Mouse (Mus musculus) lung, embryonic 15.5 days (tissue): ENCODE results near the gene Agl. TPM values are rescaled to one million over a fixed set of nuclear protein-coding genes. Genes with fewer than 3 reads are reported as not detected.

ENCODE experiments used
- ATAC-seq: fragments of 200-750 bp; cut with Nextera tagmentation; 2 replicates; pipeline ENCODE4 v1.8.0; 2017; ENCODE audit warnings: moderate number of reproducible peaks, borderline replicate concordance; ENCODE audit not compliant: low FRiP score, low TSS enrichment; ENCODE audit errors: extremely low read depth
- H3K27ac ChIP-seq: fragments of 300-500 bp; sonication (generic); 2 replicates; pipeline ENCODE4 v1.5.1; 2015; ENCODE audit warnings: moderate library complexity, mild to moderate bottlenecking, inconsistent platforms
- H3K27me3 ChIP-seq: fragments of 300-500 bp; sonication (generic); 2 replicates; pipeline ENCODE4 v1.6.1; 2015; ENCODE audit warnings: inconsistent platforms
- H3K36me3 ChIP-seq: fragments of 300-500 bp; sonication (generic); 2 replicates; pipeline ENCODE4 v1.6.1; 2015; ENCODE audit warnings: inconsistent platforms
- H3K4me1 ChIP-seq: fragments of 300-500 bp; sonication (generic); 2 replicates; pipeline ENCODE4 v1.6.1; 2015; ENCODE audit warnings: inconsistent platforms
- H3K4me2 ChIP-seq: fragments of 300-500 bp; sonication (generic); 2 replicates; pipeline ENCODE4 v1.6.1; 2015; ENCODE audit warnings: inconsistent platforms, mild to moderate bottlenecking, moderate library complexity
- H3K4me3 ChIP-seq: fragments of 300-500 bp; sonication (generic); 2 replicates; pipeline ENCODE4 v1.5.1; 2015; ENCODE audit warnings: mild to moderate bottlenecking, inconsistent platforms
- H3K9ac ChIP-seq: fragments of 300-500 bp; sonication (generic); 2 replicates; pipeline ENCODE4 v1.6.1; 2015; ENCODE audit warnings: inconsistent platforms
- H3K9me3 ChIP-seq: fragments of 300-500 bp; sonication (generic); 2 replicates; pipeline ENCODE4 v1.6.1; 2016; ENCODE audit warnings: inconsistent platforms
- WGBS: fragments of 180-500 bp; shearing (Covaris S2); methylation state at CpG from one replicate; pipeline ENCODE4 v1.1.7; 2015; 5-methylcytosine and 5-hydroxymethylcytosine counted together
- polyA plus RNA-seq: library from polyadenylated mRNA; unstranded; fragments of >200 nt; fragmentation: Nextera tagmentation; extraction: Ambion mirVana; gene quantifications from 2 replicates; pipeline ENCODE4 v1.2.1, GENCODE M21; 2015

Gene Agl
- polyA plus RNA-seq, 1 experiment from 2014 or later: 17.7 TPM

DNA sequence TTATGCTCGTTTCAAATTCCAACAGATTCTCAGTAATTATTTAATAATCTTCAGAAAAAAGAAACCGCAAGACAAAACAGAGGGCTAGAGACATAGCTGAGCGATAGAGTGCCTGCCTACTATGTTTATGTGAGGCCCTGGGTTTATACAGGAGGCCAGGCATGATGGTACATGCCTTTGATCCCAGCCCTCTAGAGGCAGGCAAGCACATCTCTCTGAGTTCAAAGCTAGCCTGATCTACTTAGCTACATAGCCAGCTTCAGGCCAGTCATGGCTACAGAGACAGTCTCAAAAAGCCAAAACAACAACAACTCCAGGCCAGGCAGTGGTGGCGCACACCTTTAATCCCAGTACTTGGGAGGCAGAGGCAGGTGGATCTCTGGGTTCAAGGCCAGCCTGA is 106.4 kb downstream of the Agl start:
- WGBS: 90% methylated on average over 4 of the region's 4 CpGs
- Histone ChIP-seq H3K27ac (no peak overlapping the region), H3K4me2 (no peak overlapping the region), H3K9ac (no peak overlapping the region), H3K9me3 (no peaks in the 10 kb centered on the region), H3K36me3 (0 out of 2 replicates have a peak, but pooled peaks cover 2% of the 10 kb centered on the region), H3K27me3 (no peaks in the 10 kb centered on the region), H3K4me3 (no peak overlapping the region), H3K4me1 (no peaks in the 10 kb centered on the region)
- no peak for ATAC-seq

DNA sequence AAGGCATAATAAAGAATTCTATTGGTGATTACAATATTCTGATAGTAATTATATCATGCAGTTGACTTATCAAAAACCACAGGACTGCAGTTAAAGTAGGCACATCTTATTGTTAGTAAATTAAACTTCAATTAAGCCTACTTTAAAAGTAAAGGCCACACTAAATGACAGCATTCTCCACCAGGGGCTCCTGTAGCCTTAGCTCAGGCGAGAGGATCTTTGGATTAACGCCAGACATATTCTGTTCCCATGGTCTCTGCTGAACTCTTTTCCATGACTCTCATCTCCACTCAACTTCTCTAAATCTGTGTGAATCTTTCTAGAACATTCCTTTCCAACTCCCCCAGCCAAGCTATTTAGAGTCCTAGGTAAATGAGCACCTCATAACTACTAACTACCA is 109.2 kb downstream of the Agl start:
- H3K36me3 ChIP-seq: no peaks in the 10 kb centered on the region
- H3K4me3 ChIP-seq: no peak overlapping the region
- no peaks in the 10 kb centered on the region for H3K9me3 ChIP-seq
- H3K9ac ChIP-seq: no peak overlapping the region
- H3K27ac ChIP-seq: no peak overlapping the region
- H3K27me3 ChIP-seq: no peaks in the 10 kb centered on the region
- ATAC-seq: no peak
- H3K4me1 ChIP-seq: no peaks in the 10 kb centered on the region
- 58% methylated on average over 2 of the region's 2 CpGs for WGBS
- no peak overlapping the region for H3K4me2 ChIP-seq

DNA sequence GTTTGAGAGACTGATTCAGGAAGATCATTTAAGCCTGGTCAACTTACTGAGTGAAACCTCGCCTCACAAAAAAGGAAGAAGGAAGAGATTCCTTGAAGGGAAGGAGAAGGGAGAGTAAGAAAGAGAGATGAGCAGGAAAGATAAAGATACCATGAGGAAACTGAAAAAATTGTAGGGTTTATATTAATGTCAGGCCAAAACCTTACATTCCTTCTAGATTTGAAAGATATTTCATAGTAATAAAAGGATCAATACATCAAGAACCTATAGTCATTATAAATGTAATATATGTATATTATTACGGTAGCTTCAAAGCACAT is 112.3 kb downstream of the Agl start:
- H3K4me2 ChIP-seq: no peak overlapping the region
- H3K27ac ChIP-seq: no peak overlapping the region
- no peaks in the 10 kb centered on the region for H3K36me3 ChIP-seq
- no peaks in the 10 kb centered on the region for H3K4me1 ChIP-seq
- no peak overlapping the region for H3K4me3 ChIP-seq
- WGBS: 81% methylated on average over 2 of the region's 2 CpGs
- ATAC-seq: no peak
- no peak overlapping the region for H3K9ac ChIP-seq
- H3K27me3 ChIP-seq: no peaks in the 10 kb centered on the region
- no peaks in the 10 kb centered on the region for H3K9me3 ChIP-seq

DNA sequence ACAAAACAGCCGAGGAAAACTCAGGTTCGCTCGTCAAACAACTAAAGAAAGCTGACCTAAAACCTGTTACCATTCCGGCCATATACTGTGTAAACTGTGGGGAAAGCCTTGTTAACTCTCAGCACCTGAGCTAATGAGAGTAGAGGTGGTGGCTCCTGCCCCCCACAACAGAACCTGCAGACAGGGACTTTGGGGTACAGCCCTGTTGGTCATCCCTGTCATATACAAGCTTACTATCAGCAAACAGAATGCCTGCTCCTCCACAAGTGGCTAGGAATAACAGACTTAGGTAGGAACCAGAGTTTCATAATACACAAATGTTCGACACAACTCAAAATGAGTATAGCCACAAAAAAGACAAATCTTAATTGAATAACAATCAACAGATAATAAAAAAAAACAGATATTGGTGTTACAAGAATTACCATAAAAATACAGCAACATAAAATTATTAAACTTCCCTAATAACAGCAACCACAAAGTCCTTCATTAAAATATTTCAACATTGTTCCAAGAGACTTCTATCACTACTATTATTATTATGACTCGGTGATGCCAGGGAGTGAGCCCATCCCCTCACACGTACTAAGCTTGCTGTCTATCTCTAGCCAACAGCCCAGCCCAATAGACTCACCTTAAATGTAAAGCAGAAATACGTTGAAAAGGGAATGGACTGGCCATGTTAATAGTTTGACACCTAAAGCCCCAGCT is 112.9 kb downstream of the Agl start:
- ATAC-seq: no peak
- no peak overlapping the region for H3K27ac ChIP-seq
- H3K27me3 ChIP-seq: no peaks in the 10 kb centered on the region
- H3K4me1 ChIP-seq: no peaks in the 10 kb centered on the region
- no peaks in the 10 kb centered on the region for H3K36me3 ChIP-seq
- H3K9ac ChIP-seq: no peak overlapping the region
- 82% methylated on average over 8 of the region's 8 CpGs for WGBS
- H3K4me2 ChIP-seq: no peak overlapping the region
- H3K4me3 ChIP-seq: no peak overlapping the region
- no peaks in the 10 kb centered on the region for H3K9me3 ChIP-seq

DNA sequence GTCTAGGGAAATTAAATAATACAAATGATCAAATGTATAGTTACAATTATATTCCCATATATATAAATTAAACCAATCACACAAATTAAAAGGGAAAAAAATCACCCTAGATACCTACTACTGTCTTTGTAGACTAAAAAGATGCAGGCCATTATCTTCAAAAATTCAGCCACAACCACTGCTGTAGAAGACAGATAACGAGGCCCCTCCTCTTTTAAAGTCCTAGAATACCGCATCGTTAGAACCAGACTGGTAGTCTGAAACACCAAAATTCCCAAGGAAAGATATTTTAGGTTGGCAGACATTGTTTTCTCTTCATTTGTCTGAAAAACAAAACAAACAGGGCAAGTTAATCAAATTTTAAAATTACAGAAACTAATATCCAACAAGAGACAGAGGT is 113.7 kb downstream of the Agl start:
- no peaks in the 10 kb centered on the region for H3K27me3 ChIP-seq
- H3K27ac ChIP-seq: no peak overlapping the region
- H3K4me2 ChIP-seq: no peak overlapping the region
- 91% methylated on average over 3 of the region's 3 CpGs for WGBS
- no peak overlapping the region for H3K4me3 ChIP-seq
- H3K36me3 ChIP-seq: no peaks in the 10 kb centered on the region
- no peaks in the 10 kb centered on the region for H3K9me3 ChIP-seq
- no peak for ATAC-seq
- H3K9ac ChIP-seq: no peak overlapping the region
- H3K4me1 ChIP-seq: no peaks in the 10 kb centered on the region

Other genes starting within 250 kb of the Agl start
- gene Lrrc39, start 245.2 kb downstream of the Agl start, polyA plus RNA-seq: 0.78 and 0.80 TPM in 2 replicates
- gene Sass6, start 213.2 kb downstream of the Agl start, polyA plus RNA-seq: 24.5 and 26.0 TPM in 2 replicates
- gene Trmt13, start 193.6 kb downstream of the Agl start, polyA plus RNA-seq: 24.0 and 24.9 TPM in 2 replicates
- gene Mfsd14a, start 145.5 kb downstream of the Agl start, polyA plus RNA-seq: 86.0 TPM in 2 replicates
- gene Gm43191, start 126.9 kb downstream of the Agl start, polyA plus RNA-seq: not detected in 2 replicates
- 13.2 and 13.3 TPM in 2 replicates for gene Slc35a3, start 95.3 kb downstream of the Agl start, polyA plus RNA-seq
- gene Frrs1, start 51.3 kb upstream of the Agl start, polyA plus RNA-seq: 7.3 and 8.7 TPM in 2 replicates
- gene 4930455H04Rik, start 160.1 kb upstream of the Agl start, polyA plus RNA-seq: not detected in 2 replicates
- 7.8 and 9.0 TPM in 2 replicates for gene Palmd, start 160.8 kb upstream of the Agl start, polyA plus RNA-seq